Comparison of ENCODE assay signal across 19 mouse cellular contexts in the genomic region with DNA sequence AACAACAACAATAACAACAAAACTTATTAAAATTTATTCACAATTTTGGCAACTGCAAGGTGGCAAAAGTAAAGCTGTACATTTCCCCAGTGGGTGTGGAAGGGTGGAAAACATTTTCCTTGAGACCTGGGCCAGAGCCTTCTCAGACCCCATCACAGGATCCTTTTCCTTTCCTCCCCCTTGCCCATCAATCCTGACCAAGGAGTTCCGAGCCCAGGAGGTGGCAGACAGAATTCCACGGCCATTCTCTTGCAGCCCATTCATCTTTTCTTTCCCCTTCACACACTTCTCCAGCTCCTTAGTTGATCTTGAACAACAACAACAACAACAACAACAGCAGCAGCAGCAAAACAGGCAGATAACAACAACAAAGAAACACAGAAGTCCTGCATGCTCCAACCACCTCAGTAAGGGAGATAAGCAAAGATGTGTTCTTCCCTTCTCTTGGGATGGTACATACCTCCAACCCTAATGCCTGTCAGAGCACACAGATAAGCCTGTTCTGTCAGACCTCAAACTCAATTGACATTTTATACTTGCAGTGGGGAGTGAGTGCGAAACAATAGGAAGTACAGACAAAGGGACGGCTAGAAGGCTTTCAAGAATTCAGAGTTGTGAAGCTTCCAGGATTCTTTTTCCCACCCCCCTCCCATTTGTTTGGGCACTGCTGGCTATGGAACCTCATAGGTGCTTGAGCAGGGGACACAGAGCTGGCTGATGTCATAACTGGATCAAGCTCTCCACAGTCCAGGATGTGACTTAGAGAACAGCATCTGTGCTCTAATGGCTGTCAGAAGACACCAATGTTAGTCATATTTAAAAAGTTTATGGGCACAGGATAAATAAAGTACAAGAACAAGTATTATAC. TPM values are rescaled to one million over a fixed set of nuclear protein-coding genes. Genes with fewer than 3 reads are reported as not detected.
A peak's percentile ranks its signal among the peaks of the same experiment; 100 is the strongest.
DNase-seq lines count a peak whose midpoint lies in the region; ATAC-seq and TF ChIP-seq lines count a peak whose summit lies in the region.
"Had no signal": no experiment of that assay in that cellular context is flagged by ENCODE, and none has a peak within 500 bp of the region (broad histone marks: within the 10 kb centered on the region; RNA-seq: fewer than 3 reads in every experiment).

No protein-coding gene starts in this region.

- peak; percentile 59 for DNase-seq in embryo, embryonic 10.5 days (ENCODE audit: low spot score)
- no peak for DNase-seq in embryo, embryonic 11 days
- DNase-seq in forebrain, postnatal 0 days: no peak
- peak; percentile 94 for DNase-seq in midbrain, embryonic 11.5 days (ENCODE audit: low spot score, missing footprints)
- no peak for DNase-seq in thymus, adult 18-20 months
- DNase-seq in kidney, adult 9 months: no peak
- DNase-seq: kidney, postnatal 10 days; lung, postnatal 4 days; right cerebral cortex, postnatal 25 days; thymus, postnatal 25 days had no signal

- H3K27me3 ChIP-seq in forebrain, postnatal 0 days (ENCODE audit: insufficient read depth, low read length): peaks cover 77% of the 10 kb centered on the region
- peaks cover 78% of the 10 kb centered on the region for H3K27me3 ChIP-seq in midbrain, embryonic 11.5 days (ENCODE audit: control insufficient read depth, insufficient read depth, low read length)
- peaks cover 62% of the 10 kb centered on the region for H3K27me3 ChIP-seq in neural tube, embryonic 15.5 days (replicated peaks)

- 37% methylated on average over 4 of the region's 4 CpGs for WGBS in forebrain, postnatal 0 days
- 3% methylated on average over 4 of the region's 4 CpGs for WGBS in midbrain, embryonic 11.5 days
- 15% methylated on average over 4 of the region's 4 CpGs for WGBS in neural tube, embryonic 15.5 days

- no peak overlapping the region for H3K4me3 ChIP-seq in forebrain, postnatal 0 days (ENCODE audit: low read depth, low read length)
- H3K4me3 ChIP-seq in midbrain, embryonic 11.5 days (ENCODE audit: low read depth, low read length): peak overlapping the region; percentile 58; the same call in 1 of the 2 replicates
- H3K4me3 ChIP-seq in neural tube, embryonic 15.5 days (replicated peaks): no peak overlapping the region
- H3K4me3 ChIP-seq: embryonic facial prominence, embryonic 12.5 days; liver, embryonic 12.5 days had no signal

- H3K9ac ChIP-seq in forebrain, postnatal 0 days: no peak overlapping the region
- H3K9ac ChIP-seq in midbrain, embryonic 11.5 days (ENCODE audit: low read length): peak overlapping the region; percentile 51; the same call in 1 of the 2 replicates
- H3K9ac ChIP-seq in neural tube, embryonic 15.5 days (replicated peaks): no peak overlapping the region
- H3K9ac ChIP-seq: embryonic facial prominence, embryonic 12.5 days; liver, embryonic 12.5 days had no signal

- H3K36me3 ChIP-seq in forebrain, postnatal 0 days (ENCODE audit: insufficient read depth): no peaks in the 10 kb centered on the region
- no peaks in the 10 kb centered on the region for H3K36me3 ChIP-seq in midbrain, embryonic 11.5 days (ENCODE audit: control insufficient read depth, insufficient read depth, low read length)
- H3K36me3 ChIP-seq in neural tube, embryonic 15.5 days: no peaks in the 10 kb centered on the region
- H3K36me3 ChIP-seq: embryonic facial prominence, embryonic 12.5 days; liver, embryonic 12.5 days had no signal

- H3K4me2 ChIP-seq in forebrain, postnatal 0 days (ENCODE audit: low read depth): no peak overlapping the region
- peak overlapping the region; percentile 84 for H3K4me2 ChIP-seq in midbrain, embryonic 11.5 days
- no peak overlapping the region for H3K4me2 ChIP-seq in neural tube, embryonic 15.5 days
- H3K4me2 ChIP-seq: embryonic facial prominence, embryonic 12.5 days; liver, embryonic 12.5 days had no signal

- no peaks in the 10 kb centered on the region for H3K4me1 ChIP-seq in forebrain, postnatal 0 days (ENCODE audit: insufficient read depth)
- H3K4me1 ChIP-seq in midbrain, embryonic 11.5 days (ENCODE audit: control insufficient read depth, insufficient read depth, low read length): peaks cover 18% of the 10 kb centered on the region
- peaks cover 20% of the 10 kb centered on the region for H3K4me1 ChIP-seq in neural tube, embryonic 15.5 days
- H3K4me1 ChIP-seq: liver, embryonic 12.5 days had no signal

- ATAC-seq in forebrain, postnatal 0 days: no peak
- no peak for ATAC-seq in midbrain, embryonic 11.5 days (ENCODE audit: low FRiP score)
- no peak for ATAC-seq in neural tube, embryonic 15.5 days (ENCODE audit: low FRiP score)
- no peak for ATAC-seq in monocyte, adult 5-6 weeks (replicated peaks; ENCODE audit: insufficient number of reproducible peaks, low FRiP score, low TSS enrichment, poor library complexity, severe bottlenecking)
- ATAC-seq: liver, embryonic 12.5 days had no signal

- TF ChIP-seq CTCF in forebrain, postnatal 0 days (IDR thresholded peaks at IDR 0.05; ENCODE audit: low read depth): no peak

- H3K9me3 ChIP-seq in forebrain, postnatal 0 days (ENCODE audit: low read length): no peaks in the 10 kb centered on the region
- H3K9me3 ChIP-seq in midbrain, embryonic 11.5 days (ENCODE audit: control insufficient read depth, low read length): no peaks in the 10 kb centered on the region
- H3K9me3 ChIP-seq in neural tube, embryonic 15.5 days (replicated peaks): no peaks in the 10 kb centered on the region
- H3K9me3 ChIP-seq: embryonic facial prominence, embryonic 12.5 days; liver, embryonic 12.5 days had no signal

- peak overlapping the region; percentile 6; the same call in 1 of the 2 replicates for H3K27ac ChIP-seq in forebrain, postnatal 0 days (ENCODE audit: low read depth, low read length)
- H3K27ac ChIP-seq in midbrain, embryonic 11.5 days (ENCODE audit: low read depth, low read length): peak overlapping the region; percentile 92; the same call in 1 of the 2 replicates
- peak overlapping the region; percentile 95 for H3K27ac ChIP-seq in neural tube, embryonic 15.5 days (replicated peaks)
- H3K27ac ChIP-seq: embryonic facial prominence, embryonic 12.5 days; liver, embryonic 12.5 days had no signal

RNA-seq across cellular contexts. Expression of a gene that starts 19.3 kb away (rescaled TPM):
- total RNA-seq in forebrain, postnatal 0 days (2014; rRNA removed): 65.4 and 127 TPM in 2 replicates
- 4.4 and 8.9 TPM in 2 replicates for polyA plus RNA-seq in forebrain, postnatal 0 days (2015; fragmentation: Nextera tagmentation; extraction: Ambion mirVana)
- polyA plus RNA-seq in midbrain, embryonic 11.5 days (2014; fragmentation: Nextera tagmentation; extraction: Ambion mirVana): 13.7 and 14.8 TPM in 2 replicates
- 9.7 and 13.2 TPM in 2 replicates for polyA plus RNA-seq in neural tube, embryonic 15.5 days (2015; fragmentation: Nextera tagmentation; extraction: Ambion mirVana)
- not detected in 3 replicates for total RNA-seq in monocyte, adult 5-6 weeks (2017)
- total RNA-seq: hematopoietic stem cell, adult 5-6 weeks; MEL; neutrophil, adult 5-6 weeks had no signal
- polyA plus RNA-seq: liver, embryonic 12.5 days; stomach, embryonic 14.5 days had no signal

RNA-seq across cellular contexts. Expression of a gene that starts 22.7 kb away (rescaled TPM):
- 44.3 and 99.2 TPM in 2 replicates for total RNA-seq in forebrain, postnatal 0 days (2014; rRNA removed)
- polyA plus RNA-seq in forebrain, postnatal 0 days (2015; fragmentation: Nextera tagmentation; extraction: Ambion mirVana): 24.7 and 48.1 TPM in 2 replicates
- 41.7 and 42.5 TPM in 2 replicates for polyA plus RNA-seq in midbrain, embryonic 11.5 days (2014; fragmentation: Nextera tagmentation; extraction: Ambion mirVana)
- polyA plus RNA-seq in neural tube, embryonic 15.5 days (2015; fragmentation: Nextera tagmentation; extraction: Ambion mirVana): 28.3 and 44.9 TPM in 2 replicates
- not detected in 3 replicates for total RNA-seq in monocyte, adult 5-6 weeks (2017)
- total RNA-seq: heart, adult 8-10 months; hematopoietic stem cell, adult 5-6 weeks; MEL; neutrophil, adult 5-6 weeks had no signal
- polyA plus RNA-seq: liver, embryonic 12.5 days; stomach, embryonic 14.5 days had no signal

Comparison
In these comparisons a context has a peak if more than half of its experiments do, and no peak if none do; other contexts are left out.
1. DNase-seq: peak in embryo, embryonic 10.5 days (single experiment) and midbrain, embryonic 11.5 days (single experiment); none in embryo, embryonic 11 days (single experiment), forebrain, postnatal 0 days (single experiment), thymus, adult 18-20 months (0 of 2) and kidney, adult 9 months (single experiment).
2. H3K27ac ChIP-seq: peak in every context shown above with its lines; median percentile 95 in neural tube, embryonic 15.5 days; 92 in midbrain, embryonic 11.5 days; 6 in forebrain, postnatal 0 days.